ENCODE assay signal across 1 mouse cellular context in the genomic region with DNA sequence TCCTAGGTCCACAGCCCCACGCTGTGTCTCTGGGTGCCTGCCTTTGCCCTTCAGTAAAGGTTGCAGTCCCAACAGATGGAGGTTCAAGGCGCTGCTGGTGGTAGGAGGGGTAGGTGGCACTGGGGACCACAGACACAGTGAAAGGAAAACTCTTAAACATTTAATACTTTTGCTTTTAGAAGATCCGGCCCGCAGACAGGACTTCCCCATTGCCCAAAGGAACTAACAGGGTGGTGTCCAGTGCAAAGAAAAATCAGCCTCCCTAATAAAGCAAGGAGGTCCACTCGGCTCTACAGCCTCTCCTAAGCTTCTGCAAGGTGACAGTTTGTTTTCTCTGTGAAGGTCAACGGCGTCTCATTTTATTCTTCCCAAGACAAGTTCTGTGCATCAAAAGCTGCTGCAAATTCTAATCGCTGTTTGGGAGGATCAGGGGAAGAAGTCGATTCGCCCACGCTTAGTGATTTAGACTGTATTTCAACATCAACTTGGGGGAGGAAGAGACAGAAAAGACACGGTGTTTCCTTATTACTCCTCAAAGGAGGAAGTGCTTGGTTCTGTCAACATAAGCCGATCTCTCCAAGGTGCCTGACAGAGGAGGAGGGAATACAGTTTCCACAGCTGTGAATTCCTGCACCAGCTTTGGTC.
TF ChIP-seq lines count a peak whose summit lies in the region.

No protein-coding gene starts in this region.

TF ChIP-seq in MEL, 35 proteins besides CTCF, POLR2A, EP300 and RAD21:
- TF ChIP-seq TAL1 (IDR thresholded peaks at IDR 0.05; ENCODE audit: low read length) (no peak), CHD2 (IDR thresholded peaks at IDR 0.05; ENCODE audit: low read length) (no peak), ELF1 (IDR thresholded peaks at IDR 0.05; ENCODE audit: low read depth, low read length) (peak; percentile 71; the same call in 1 of the 2 replicates), MAX (IDR thresholded peaks at IDR 0.05; ENCODE audit: low read length) (no peak; the same call in 1 of the 2 replicates), NRF1 (IDR thresholded peaks at IDR 0.05; ENCODE audit: insufficient read depth, low read depth, low read length, poor library complexity, severe bottlenecking) (no peak), SMC3 (IDR thresholded peaks at IDR 0.05; ENCODE audit: low read depth, low read length) (no peak), MYC (IDR thresholded peaks at IDR 0.05; ENCODE audit: low read depth, low read length) (peak; percentile 48; the same call in 1 of the 2 replicates), SIN3A (IDR thresholded peaks at IDR 0.05; ENCODE audit: low read length) (peak; percentile 84), MEF2A (IDR thresholded peaks at IDR 0.05; ENCODE audit: extremely low read depth, insufficient replicate concordance, low read depth, low read length, poor library complexity, severe bottlenecking) (no peak), TBP (IDR thresholded peaks at IDR 0.05; ENCODE audit: low read depth, low read length) (no peak), ETS1 (IDR thresholded peaks at IDR 0.05; ENCODE audit: low read depth, low read length) (no peak; the same call in 1 of the 2 replicates)
